30 mouse cellular contexts compared by ENCODE assay signal in the genomic region with DNA sequence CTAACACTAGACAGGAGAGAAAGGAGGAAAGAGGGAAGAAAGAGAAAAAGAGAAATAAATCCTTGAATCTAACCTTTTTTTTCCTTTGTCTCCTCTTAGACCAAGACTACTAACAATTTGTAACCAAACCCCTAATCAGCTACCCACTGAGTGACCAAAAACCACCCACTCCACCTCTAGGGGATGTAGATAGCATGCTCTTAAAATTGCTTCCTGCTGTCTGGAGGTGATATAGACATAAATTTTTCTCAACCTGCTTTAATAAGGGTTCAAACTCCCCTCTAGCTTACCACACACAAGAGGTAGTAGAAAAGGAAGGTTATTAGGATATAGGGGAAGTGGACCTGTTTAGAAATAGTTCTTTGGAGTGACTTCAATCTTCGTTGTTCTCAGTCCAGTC. TPM values are rescaled to one million over a fixed set of nuclear protein-coding genes. Genes with fewer than 3 reads are reported as not detected.
"Had no signal": no experiment of that assay in that cellular context is flagged by ENCODE, and none has a peak within 500 bp of the region (broad histone marks: within the 10 kb centered on the region; RNA-seq: fewer than 3 reads in every experiment).

No protein-coding gene starts in this region.

- H3K36me3 ChIP-seq: embryonic facial prominence, embryonic 10.5 days; embryonic facial prominence, embryonic 12.5 days; embryonic facial prominence, embryonic 13.5 days; embryonic facial prominence, embryonic 15.5 days; forebrain, embryonic 10.5 days; forebrain, embryonic 12.5 days; forebrain, embryonic 15.5 days had no signal

- H3K4me1 ChIP-seq: embryonic facial prominence, embryonic 10.5 days; embryonic facial prominence, embryonic 12.5 days; embryonic facial prominence, embryonic 13.5 days; embryonic facial prominence, embryonic 15.5 days; forebrain, embryonic 10.5 days; forebrain, embryonic 12.5 days; forebrain, embryonic 13.5 days; forebrain, embryonic 15.5 days had no signal

- H3K4me3 ChIP-seq: embryonic facial prominence, embryonic 10.5 days; embryonic facial prominence, embryonic 12.5 days; embryonic facial prominence, embryonic 13.5 days; embryonic facial prominence, embryonic 15.5 days; erythroblast, embryonic 14.5 days; forebrain, embryonic 10.5 days; forebrain, embryonic 12.5 days; forebrain, embryonic 13.5 days; forebrain, embryonic 15.5 days; gastrocnemius, adult 2 months; heart, adult 2 months had no signal

- H3K9me3 ChIP-seq: embryonic facial prominence, embryonic 10.5 days; embryonic facial prominence, embryonic 12.5 days; embryonic facial prominence, embryonic 15.5 days; forebrain, embryonic 10.5 days; forebrain, embryonic 12.5 days; forebrain, embryonic 13.5 days; forebrain, embryonic 15.5 days had no signal

- DNase-seq: cerebellum, adult 8-10 months; cerebellum, adult 9-10 months; cerebellum, adult 9-11 months; cerebellum, postnatal 10 days; cerebellum, postnatal 14 days; cerebellum, postnatal 25 days; cerebellum, postnatal 36 days; embryo, embryonic 11 days; forebrain, postnatal 0 days; gastrocnemius, adult 2 months; gastrocnemius, postnatal 10 days; gastrocnemius, postnatal 14 days; gastrocnemius, postnatal 25 days; gastrocnemius, postnatal 36 days; heart, adult 18-20 months; heart, adult 2 months had no signal

- H3K27me3 ChIP-seq: embryonic facial prominence, embryonic 12.5 days; embryonic facial prominence, embryonic 13.5 days; embryonic facial prominence, embryonic 15.5 days; forebrain, embryonic 12.5 days; forebrain, embryonic 13.5 days; forebrain, embryonic 15.5 days had no signal

- H3K27ac ChIP-seq: embryonic facial prominence, embryonic 10.5 days; embryonic facial prominence, embryonic 12.5 days; embryonic facial prominence, embryonic 13.5 days; embryonic facial prominence, embryonic 15.5 days; forebrain, embryonic 10.5 days; forebrain, embryonic 12.5 days; forebrain, embryonic 13.5 days; forebrain, embryonic 15.5 days; gastrocnemius, adult 2 months; heart, adult 2 months had no signal

- H3K9ac ChIP-seq: embryonic facial prominence, embryonic 12.5 days; embryonic facial prominence, embryonic 13.5 days; embryonic facial prominence, embryonic 15.5 days; forebrain, embryonic 12.5 days; forebrain, embryonic 13.5 days; forebrain, embryonic 15.5 days; forebrain, postnatal 0 days had no signal

RNA-seq across cellular contexts. Expression of a gene that starts 14.3 kb away (rescaled TPM):
- total RNA-seq: gastrocnemius, adult 18-20 months; gastrocnemius, postnatal 14 days; gastrocnemius, postnatal 25 days had no signal
- polyA plus RNA-seq: embryonic facial prominence, embryonic 10.5 days; embryonic facial prominence, embryonic 11.5 days; embryonic facial prominence, embryonic 12.5 days; embryonic facial prominence, embryonic 13.5 days; erythroblast, embryonic 14.5 days; forebrain, embryonic 10.5 days; forebrain, embryonic 11.5 days; forebrain, embryonic 12.5 days; forebrain, embryonic 13.5 days; forebrain, embryonic 14.5 days; forebrain, embryonic 15.5 days; forebrain, embryonic 16.5 days; forebrain, postnatal 0 days had no signal

RNA-seq across cellular contexts. Expression of a gene that starts 14.6 kb away (rescaled TPM):
- polyA plus RNA-seq: erythroblast, embryonic 14.5 days; forebrain, embryonic 11.5 days had no signal

RNA-seq across cellular contexts. Expression of a gene that starts 60.0 kb away (rescaled TPM):
- total RNA-seq: forebrain, postnatal 0 days; gastrocnemius, adult 2 months had no signal
- polyA plus RNA-seq: embryonic facial prominence, embryonic 11.5 days; forebrain, embryonic 10.5 days; forebrain, embryonic 11.5 days; forebrain, embryonic 12.5 days; forebrain, embryonic 13.5 days; forebrain, embryonic 14.5 days; forebrain, embryonic 16.5 days had no signal
